Mouse (Mus musculus) NIH3T3 (cell line): Measurements from ENCODE around the gene Il12rb1.
A peak's percentile ranks its signal among the peaks of the same experiment; 100 is the strongest.

Experiments
- DNase-seq: peaks from one replicate; pipeline ENCODE4 v3.0.0-alpha.2; 2012; ENCODE audit warnings: low read depth

Il12rb1 gene

DNA sequence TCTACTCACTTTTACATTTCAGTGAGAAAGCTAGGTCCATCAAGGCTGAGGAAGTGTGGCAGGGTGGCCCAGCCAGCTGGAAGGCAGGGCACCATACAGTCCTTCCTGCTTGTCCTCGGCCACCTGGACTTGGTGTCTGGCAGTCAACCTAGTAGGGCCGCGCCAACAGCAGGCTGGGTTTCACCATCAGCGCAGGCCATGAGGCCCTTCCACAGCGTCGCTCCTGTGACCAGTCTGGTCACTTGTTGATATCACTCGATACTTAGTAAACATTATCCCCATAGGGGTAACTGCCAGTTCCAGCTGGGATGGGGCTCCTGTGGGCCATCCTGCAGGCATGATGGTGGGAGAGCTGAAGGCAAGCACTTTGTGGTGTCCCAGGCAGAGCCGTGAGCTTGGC is 23.3 kb downstream of the Il12rb1 start:
- DNase-seq: no peak

GRCm38 (mm10) chr8:70832371-70832770 is 24.1 kb downstream of the Il12rb1 start:
- DNase-seq: no peak

- DNase-seq: no peak
Observed at GRCm38 (mm10) chr8:70833018-70833482, 24.8 kb downstream of the Il12rb1 start.

DNA sequence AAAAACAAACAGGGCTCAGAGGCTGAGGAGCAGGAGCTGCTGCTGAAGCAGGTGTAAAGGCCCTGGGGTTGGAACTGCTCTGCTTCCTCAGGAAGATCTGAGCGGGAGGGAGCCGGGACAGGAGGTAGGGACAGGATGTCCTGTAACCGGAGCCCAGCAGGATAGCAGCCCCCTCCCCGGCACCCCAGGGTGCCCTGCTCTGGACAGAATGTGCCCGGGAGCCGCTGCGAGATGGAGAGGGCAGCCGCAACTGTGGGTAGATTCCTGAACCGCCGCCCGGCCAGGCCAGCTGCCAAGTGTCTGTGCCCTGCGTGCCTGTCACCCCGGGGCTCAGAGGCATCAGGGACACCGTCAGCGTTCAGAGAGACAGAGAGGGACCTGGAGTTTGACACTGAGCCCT is 25.3 kb downstream of the Il12rb1 start:
- no peak for DNase-seq

GRCm38 (mm10) chr8:70834071-70834470 is 25.8 kb downstream of the Il12rb1 start:
- DNase-seq: no peak

DNA sequence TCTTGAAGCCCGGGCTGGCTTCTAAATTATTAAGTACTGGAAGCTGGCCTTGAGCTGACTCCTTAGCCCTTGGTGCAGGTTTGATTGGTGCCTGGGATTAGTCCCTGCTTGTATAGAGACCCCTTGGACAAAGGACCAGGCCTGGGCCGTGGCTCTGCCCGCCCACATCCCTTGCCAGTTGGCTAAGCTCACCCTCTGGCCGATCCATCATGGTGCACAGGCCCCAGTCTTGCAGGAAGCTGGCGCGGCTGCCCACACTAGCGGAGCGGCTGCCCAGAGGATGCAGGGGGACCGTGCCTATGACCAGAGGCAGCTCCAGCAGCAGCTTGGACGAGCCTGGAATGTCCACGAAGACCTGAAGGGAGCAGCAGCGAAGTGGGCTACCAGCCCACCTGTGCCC is 28.4 kb downstream of the Il12rb1 start:
- DNase-seq: no peak

DNA sequence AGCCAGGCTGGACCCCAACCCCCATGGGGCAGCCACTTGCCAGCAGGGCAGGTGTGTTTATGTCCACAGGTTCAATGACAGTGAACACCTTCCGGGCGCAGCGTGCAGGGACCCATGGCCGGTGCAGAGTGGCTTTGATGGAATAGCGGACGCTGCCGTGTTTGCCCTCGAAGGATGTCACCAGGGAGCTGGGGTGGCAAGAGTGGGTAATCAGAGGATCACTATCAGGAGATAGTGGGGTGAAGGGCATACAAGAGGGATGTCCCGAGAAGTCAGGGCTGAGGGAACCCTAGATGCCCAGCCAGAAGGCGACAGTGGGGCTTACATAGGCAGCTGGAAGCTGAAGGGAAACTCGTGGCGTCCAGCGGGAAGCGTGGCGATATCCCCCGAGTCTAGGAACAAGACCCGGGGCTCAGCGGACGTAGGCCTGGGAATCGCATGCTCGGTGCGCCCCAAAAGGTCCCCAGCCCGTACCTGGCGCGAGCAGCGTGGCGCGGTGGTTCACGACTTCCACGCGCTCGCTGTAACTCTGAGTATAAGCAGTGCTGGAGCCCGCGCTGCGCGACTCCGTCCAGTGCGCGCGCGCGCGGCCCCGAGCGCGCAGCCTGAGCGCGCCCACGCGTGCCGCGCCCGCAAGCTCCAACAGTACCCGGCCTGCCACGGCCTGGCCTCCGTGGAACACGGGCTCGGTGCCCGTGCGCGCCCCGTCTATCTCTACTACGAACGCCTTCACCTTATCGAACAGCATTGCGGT is 30.6 kb downstream of the Il12rb1 start:
- DNase-seq: peak; percentile 87

GRCm38 (mm10) chr8:70839408-70840351 is 31.4 kb downstream of the Il12rb1 start, which contains the start of gene Arrdc2:
TSS of gene Arrdc2 (minus strand) at chr8:70839720.
- DNase-seq: peak; percentile 100

DNA sequence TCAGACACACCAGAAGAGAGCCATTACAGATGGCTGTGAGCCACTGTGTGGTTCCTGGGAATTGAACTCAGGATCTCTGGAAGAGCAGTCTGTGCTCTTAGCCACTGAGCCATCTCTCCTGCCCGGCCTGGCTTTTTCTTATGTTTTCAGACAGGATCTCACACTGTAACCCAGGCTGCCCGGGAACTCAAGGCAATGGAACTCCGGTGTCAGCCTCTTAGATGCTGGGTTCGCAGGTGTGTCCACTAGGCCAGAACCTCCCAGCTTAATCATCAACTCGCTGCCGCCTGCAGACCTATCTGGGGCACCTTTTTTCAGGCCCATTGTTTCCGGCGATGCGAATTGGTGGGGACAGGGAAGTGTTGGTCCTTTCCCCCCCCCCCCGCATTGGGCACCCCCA is 32.3 kb downstream of the Il12rb1 start:
- no peak for DNase-seq

- peak; percentile 93 for DNase-seq
Observed at GRCm38 (mm10) chr8:70841147-70842072, 33.2 kb downstream of the Il12rb1 start.

GRCm38 (mm10) chr8:70842484-70842883 is 34.2 kb downstream of the Il12rb1 start:
- DNase-seq: no peak

GRCm38 (mm10) chr8:70843214-70843773 is 35.0 kb downstream of the Il12rb1 start:
- no peak for DNase-seq

DNA sequence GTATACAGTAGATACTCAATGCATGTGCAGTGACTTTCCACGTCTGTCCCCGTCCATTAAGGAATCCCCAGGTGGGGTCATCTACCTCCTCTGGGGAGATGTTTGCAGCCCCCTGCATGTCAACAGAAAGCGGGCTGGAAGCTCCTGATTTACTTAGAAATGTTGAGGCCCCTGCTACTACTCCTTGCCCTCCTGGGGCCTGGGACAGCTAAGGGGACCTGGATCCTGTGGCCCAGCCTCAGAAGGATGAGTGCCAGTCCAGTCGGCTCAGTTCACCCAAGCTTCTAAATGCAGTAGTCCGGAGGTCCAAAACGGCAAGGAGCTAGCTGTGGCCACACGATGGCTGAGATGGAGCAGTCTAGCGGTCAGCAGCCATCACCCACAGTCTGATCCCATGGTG is 35.7 kb downstream of the Il12rb1 start:
- no peak for DNase-seq

- DNase-seq: peak; percentile 94
Observed at GRCm38 (mm10) chr8:70844523-70844922, 36.3 kb downstream of the Il12rb1 start.

GRCm38 (mm10) chr8:70845108-70845507 is 36.9 kb downstream of the Il12rb1 start:
- no peak for DNase-seq

DNA sequence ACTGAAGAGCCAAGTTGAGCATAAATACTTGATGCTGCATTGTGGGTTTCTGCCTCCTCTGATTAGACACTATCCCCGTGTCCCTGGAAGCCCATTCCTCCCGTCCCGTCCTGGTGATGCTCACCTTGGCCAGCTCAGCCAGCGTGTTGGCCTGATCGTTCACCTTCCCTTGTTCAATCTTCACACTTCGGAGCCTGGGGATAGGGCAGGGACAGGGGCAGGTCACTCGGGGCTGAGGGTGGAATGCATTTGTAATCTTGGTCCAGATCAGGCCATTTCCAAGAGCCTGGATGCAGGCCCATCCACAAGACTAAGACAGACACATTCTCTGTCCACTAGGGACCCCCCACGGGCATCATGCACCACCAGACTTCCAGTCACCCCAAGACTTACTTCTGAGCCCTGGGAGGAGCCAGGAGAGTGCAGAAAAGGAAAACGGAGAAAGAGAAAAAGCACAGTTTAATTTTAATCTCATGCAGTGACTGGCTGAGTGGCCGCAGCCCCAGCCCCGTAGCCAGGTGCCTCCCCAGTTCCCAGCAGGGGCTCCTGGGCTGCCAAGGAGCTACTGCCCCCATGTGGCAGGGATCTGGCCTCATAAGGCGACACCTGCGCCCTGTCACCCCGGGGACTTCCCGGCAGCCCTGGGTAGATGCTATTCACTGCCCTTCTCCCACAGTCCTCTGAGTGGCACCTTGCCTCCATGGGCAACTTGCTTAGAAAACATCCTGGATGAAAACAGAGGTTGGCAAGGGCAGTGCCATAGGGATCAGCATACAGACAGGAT is 38.3 kb downstream of the Il12rb1 start:
- DNase-seq: no peak

DNA sequence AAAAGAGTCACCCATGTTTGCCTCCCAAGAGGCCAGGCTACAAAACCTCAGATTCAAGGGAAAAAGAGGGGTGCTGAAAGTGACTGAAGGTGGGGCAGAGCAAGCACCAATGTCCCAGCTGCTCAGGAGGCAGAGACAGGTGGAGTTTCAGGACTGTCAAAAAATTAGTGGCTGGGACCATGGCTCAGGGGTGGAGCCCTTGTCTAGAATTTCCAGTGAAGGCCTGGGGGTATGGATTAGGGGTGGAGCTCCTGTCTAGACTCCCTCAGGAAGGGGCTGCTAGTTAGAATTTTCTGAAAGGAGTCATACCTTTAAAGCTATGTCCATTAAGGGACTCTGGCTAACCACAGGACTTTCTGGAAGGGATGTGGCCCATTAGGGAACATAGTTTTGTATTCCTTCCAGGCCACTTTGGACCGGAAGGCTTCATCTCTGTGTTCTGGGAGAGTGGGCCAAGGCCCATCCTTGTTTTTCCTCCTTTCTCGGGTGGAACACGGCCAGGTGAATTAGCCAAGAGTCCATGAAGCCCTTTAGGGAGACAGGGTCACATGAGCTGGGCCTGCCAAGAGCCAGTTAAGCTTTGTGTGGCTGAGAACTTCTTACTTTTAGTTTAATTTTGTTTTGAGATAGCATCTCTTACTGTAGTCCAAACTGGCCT is 41.2 kb downstream of the Il12rb1 start:
- peak; percentile 70 for DNase-seq

DNA sequence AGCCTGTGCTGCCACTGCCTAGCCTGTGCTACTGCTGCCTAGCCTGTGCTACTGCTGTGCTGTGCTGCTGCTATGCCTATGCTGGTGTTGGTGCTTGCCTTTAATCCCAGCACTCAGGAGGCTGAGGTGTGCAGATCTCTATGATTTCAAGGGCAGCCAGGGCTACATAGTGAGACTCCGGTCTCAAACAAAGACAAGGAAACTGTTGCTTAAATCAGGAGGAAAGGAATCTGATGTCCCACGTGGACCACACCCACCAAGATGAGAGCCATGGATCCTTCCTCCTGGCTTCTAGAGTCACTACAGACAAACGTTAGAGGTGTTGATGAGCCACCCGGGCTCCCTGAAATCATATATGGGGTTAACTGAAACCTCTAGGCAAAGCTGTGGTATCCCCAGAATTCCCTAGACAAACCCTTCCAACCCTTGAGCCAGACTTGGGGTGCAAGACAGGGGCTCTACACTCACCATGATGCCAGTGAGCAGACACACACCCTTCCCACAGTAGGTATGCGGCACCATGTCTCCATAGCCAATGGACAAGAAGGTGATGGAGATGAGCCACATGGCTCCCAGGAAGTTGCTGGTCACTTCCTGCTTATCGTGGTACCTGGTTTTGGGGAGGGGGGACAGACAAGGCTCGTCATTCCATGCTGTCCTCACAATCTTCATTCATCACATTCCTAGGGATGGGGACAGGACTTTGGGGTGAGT is 42.0 kb downstream of the Il12rb1 start:
- DNase-seq: no peak

GRCm38 (mm10) chr8:70850947-70851346 is 42.7 kb downstream of the Il12rb1 start:
- DNase-seq: no peak
